Mouse (Mus musculus) liver, postnatal 0 days (tissue): ENCODE measurements around the gene Acsl6.

Source experiments
- CTCF ChIP-seq: sonication (generic); IDR thresholded peaks from 2 replicates; pipeline ENCODE4 v1.5.1; 2016; ENCODE audit warnings: antibody characterized with exemption, low read depth
- EP300 ChIP-seq: IDR thresholded peaks from 2 replicates; pipeline ENCODE4 v1.6.1; 2016; ENCODE audit warnings: antibody characterized with exemption, low read depth, mild to moderate bottlenecking

DNA sequence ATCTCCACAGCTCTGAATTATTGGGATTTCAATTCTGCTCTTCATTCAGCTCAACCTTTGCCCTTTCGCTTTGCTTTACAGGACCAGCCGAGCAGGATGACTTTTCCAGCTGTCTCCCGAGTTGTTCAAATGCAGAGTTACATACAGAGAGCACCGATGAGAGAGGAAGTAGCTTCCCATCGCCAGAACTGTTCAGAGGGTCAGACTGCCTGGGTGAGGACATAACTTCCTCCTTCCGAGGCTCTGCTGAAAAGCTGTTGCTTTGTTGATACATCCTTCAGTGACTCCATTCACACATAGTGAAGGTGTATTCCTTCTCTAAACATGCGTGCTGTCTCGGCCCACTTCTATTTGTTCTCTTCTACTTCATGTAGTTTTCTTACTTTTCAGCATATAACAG lies 86.8 kb downstream of the Acsl6 start:
- TF ChIP-seq CTCF (no peak), EP300 (no peak)
